In the genomic region with DNA sequence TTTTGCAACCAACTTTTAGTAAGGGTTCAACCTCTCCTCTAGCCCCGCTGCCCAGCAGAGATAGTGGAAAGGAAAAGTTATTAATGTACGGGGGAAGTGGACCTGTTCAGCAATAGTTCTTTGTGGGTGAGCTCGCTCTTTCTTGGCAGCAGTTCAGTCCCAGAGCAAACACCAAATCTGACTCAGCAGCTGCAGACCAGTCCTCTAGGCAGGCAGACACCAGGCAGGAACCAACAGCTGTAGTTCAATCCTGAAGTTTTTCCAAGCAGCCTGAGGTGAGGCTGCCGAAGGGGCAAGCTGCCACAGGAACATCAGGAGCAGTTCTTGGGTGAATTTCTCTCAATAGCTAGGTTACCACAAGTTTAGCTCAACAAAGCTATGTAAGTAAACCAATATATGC, we compare ENCODE assay signal across 18 mouse cellular contexts.
"Had no signal": no experiment of that assay in that cellular context is flagged by ENCODE, and none has a peak within 500 bp of the region (broad histone marks: within the 10 kb centered on the region; RNA-seq: fewer than 3 reads in every experiment).

No protein-coding gene starts in this region.

- H3K27ac ChIP-seq: midbrain, embryonic 10.5 days; midbrain, embryonic 13.5 days; midbrain, embryonic 15.5 days; neural tube, embryonic 13.5 days; neural tube, embryonic 15.5 days had no signal

- H3K4me3 ChIP-seq: midbrain, embryonic 10.5 days; midbrain, embryonic 13.5 days; midbrain, embryonic 15.5 days; myocyte; neural tube, embryonic 13.5 days; neural tube, embryonic 15.5 days had no signal

- H3K4me2 ChIP-seq: lung, embryonic 14.5 days; midbrain, embryonic 13.5 days; midbrain, embryonic 15.5 days; neural tube, embryonic 13.5 days; neural tube, embryonic 15.5 days had no signal

- H3K36me3 ChIP-seq: midbrain, embryonic 10.5 days; midbrain, embryonic 13.5 days; midbrain, embryonic 15.5 days; neural tube, embryonic 13.5 days; neural tube, embryonic 15.5 days had no signal

- ATAC-seq: midbrain, embryonic 13.5 days; midbrain, embryonic 15.5 days had no signal

- DNase-seq: lung, adult 18-20 months; lung, embryonic 14.5 days; lung, postnatal 10 days; lung, postnatal 4 days; retina, postnatal 1 day; right cerebral cortex, adult 18-20 months; right cerebral cortex, postnatal 25 days; right cerebral cortex, postnatal 4 days; spleen, adult 18-20 months; thymus, adult 18-20 months; thymus, postnatal 14 days; thymus, postnatal 36 days had no signal

- H3K27me3 ChIP-seq: midbrain, embryonic 15.5 days; neural tube, embryonic 15.5 days had no signal

- H3K9me3 ChIP-seq: midbrain, embryonic 10.5 days; midbrain, embryonic 13.5 days; midbrain, embryonic 15.5 days; neural tube, embryonic 13.5 days; neural tube, embryonic 15.5 days had no signal

- H3K4me1 ChIP-seq: midbrain, embryonic 10.5 days; midbrain, embryonic 13.5 days; midbrain, embryonic 15.5 days had no signal

- H3K9ac ChIP-seq: lung, embryonic 14.5 days; midbrain, embryonic 13.5 days; midbrain, embryonic 15.5 days; neural tube, embryonic 13.5 days; neural tube, embryonic 15.5 days had no signal
